Mouse (Mus musculus) left cerebral cortex, postnatal 14 days (tissue): ENCODE measurements around the gene Btaf1. TPM values are rescaled to one million over a fixed set of nuclear protein-coding genes. Genes with fewer than 3 reads are reported as not detected.

Experiments used
- total RNA-seq, 2 experiments: library from RNA; stranded (reverse); gene quantifications; 2 replicates each; pipeline ENCODE4 v1.2.3; 2021

Gene Btaf1
- total RNA-seq, 2 experiments from 2014 or later = 24.6 to 27.0 TPM

Other genes starting within 250 kb of the Btaf1 start
- 10 to 100 TPM; 31.0 to 35.7 TPM for gene Ppp1r3c, start 189.4 kb upstream of the Btaf1 start, total RNA-seq
- gene Tnks2, start 91.8 kb upstream of the Btaf1 start, total RNA-seq = 100 to 1,000 TPM; 140 to 149 TPM
- 1 to 10 TPM; 5.5 to 7.8 TPM for gene Fgfbp3, start 6.5 kb upstream of the Btaf1 start, total RNA-seq